Mouse (Mus musculus): ENCODE measurements at regions not wholly inside any gene's neighbourhood (a gene's known extent, or its start where the extent isn't known, plus 50 kb on each side); places are given as distances from the start of the nearest gene placed in this dataset.

DNA sequence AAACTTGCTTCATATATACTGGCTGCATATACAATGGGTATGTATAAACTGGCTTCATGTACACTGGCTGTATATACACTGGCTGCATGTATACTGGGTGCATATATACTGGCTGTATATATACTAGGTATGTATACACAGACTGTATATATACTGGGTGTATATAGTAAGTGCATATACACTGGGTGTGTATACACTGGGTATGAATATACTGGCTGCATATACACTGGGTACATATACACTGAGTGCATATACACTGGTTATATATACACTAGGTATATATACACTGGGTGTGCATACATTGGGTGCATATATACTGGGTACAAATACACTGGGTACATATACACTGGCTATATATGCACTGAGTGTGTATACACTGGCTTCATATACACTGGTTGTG, 196.9 kb upstream of the Fam241a start:
- no peak for DNase-seq
- TF ChIP-seq POLR2A (IDR thresholded peaks at IDR 0.05; ENCODE audit: borderline replicate concordance, insufficient read depth, low read length) (no peak), CTCF (IDR thresholded peaks at IDR 0.05; ENCODE audit: borderline replicate concordance, insufficient read depth, low read depth, low read length) (no peak)
- no peaks in the 10 kb centered on the region for H3K27me3 ChIP-seq (ENCODE audit: control insufficient read depth, insufficient read depth, low read length)
- no peak overlapping the region for H3K27ac ChIP-seq (ENCODE audit: insufficient read depth, low read length)
- no peak overlapping the region for H3K4me3 ChIP-seq (replicated peaks; ENCODE audit: insufficient read depth, low read depth, low read length)
- no peaks in the 10 kb centered on the region for H3K4me1 ChIP-seq (ENCODE audit: control insufficient read depth, insufficient read depth, low read length)

DNA sequence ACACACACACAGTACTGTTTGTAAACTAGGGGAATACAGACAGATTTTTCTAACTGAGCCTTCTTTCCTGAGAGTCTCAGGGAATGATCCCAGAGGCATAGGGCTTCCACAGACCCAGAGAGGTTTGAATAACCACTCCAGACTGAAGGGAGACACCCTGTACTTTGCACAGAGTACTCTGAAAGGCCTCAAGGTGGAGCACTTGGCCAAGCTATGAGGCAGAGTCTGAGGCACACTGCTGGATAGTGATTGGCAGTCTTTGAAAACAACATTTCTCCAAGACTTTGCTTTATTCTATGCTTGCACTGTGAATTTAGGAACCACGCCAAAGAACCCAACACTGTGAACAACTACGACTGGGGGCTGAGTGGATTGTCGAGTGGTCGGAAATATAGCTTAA, 192.1 kb upstream of the Fam241a start:
- 17% methylated on average over 4 of the region's 4 CpGs for WGBS
- Histone ChIP-seq H3K27me3 (ENCODE audit: control insufficient read depth, insufficient read depth, low read length) (no peaks in the 10 kb centered on the region), H3K4me1 (ENCODE audit: control insufficient read depth, insufficient read depth, low read length) (no peaks in the 10 kb centered on the region)

DNA sequence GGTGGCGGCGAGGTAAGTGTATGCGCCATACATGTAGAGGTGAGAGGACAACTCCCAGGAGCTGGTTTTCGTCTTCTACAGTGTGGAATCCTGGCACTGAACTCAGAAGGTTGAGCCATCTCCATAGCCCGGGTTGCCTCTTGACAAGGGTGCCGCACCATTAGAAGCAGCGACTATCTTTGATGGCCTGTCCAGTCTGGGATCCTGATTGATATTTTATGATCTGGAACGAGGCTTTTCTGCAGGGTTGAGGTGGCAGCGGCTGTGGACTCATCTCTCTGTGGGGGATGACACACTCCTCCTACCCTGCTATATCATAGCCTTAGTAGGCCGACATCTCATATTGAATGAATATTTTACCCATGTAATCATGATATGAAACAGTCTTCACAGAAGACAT, 191.0 kb upstream of the Fam241a start:
- TF ChIP-seq POLR2A (IDR thresholded peaks at IDR 0.05; ENCODE audit: borderline replicate concordance, insufficient read depth, low read length) (no peak), CTCF (IDR thresholded peaks at IDR 0.05; ENCODE audit: borderline replicate concordance, insufficient read depth, low read depth, low read length) (no peak)
- Histone ChIP-seq H3K4me3 (replicated peaks; ENCODE audit: insufficient read depth, low read depth, low read length) (no peak overlapping the region), H3K27me3 (ENCODE audit: control insufficient read depth, insufficient read depth, low read length) (no peaks in the 10 kb centered on the region), H3K4me1 (ENCODE audit: control insufficient read depth, insufficient read depth, low read length) (no peaks in the 10 kb centered on the region), H3K27ac (ENCODE audit: insufficient read depth, low read length) (no peak overlapping the region)
- DNase-seq = no peak
- 82% methylated on average over 10 of the region's 10 CpGs for WGBS

More for the DNA sequence above, 192.1 kb upstream of the Fam241a start:
- Histone ChIP-seq H3K4me3 (replicated peaks; ENCODE audit: insufficient read depth, low read depth, low read length) (no peak overlapping the region), H3K27ac (ENCODE audit: insufficient read depth, low read length) (no peak overlapping the region)
- TF ChIP-seq POLR2A (IDR thresholded peaks at IDR 0.05; ENCODE audit: borderline replicate concordance, insufficient read depth, low read length) (no peak), CTCF (IDR thresholded peaks at IDR 0.05; ENCODE audit: borderline replicate concordance, insufficient read depth, low read depth, low read length) (peak; percentile 34; the same call in 1 of the 2 replicates)
- no peak for DNase-seq

DNA sequence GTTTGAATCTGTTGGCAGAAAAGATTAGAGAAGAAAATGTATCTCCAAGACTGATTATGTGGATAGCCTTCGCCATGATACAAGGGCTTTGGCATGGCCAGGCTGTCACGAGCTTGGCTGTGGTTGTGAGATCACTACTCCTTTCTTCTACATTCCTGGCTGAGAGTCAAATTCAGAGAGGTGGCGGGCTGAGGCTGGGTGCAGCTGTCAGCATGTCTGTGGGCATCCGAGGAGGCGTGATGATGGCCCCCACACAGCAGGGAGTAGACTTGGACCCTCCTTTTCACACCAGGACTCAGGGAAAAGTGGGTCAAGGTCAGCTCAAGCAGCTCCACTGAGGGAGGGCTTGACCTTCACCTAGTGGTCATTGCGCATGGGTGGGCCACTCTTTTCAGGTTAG, 186.3 kb upstream of the Fam241a start:
- DNase-seq = no peak
- no peaks in the 10 kb centered on the region for H3K27me3 ChIP-seq (ENCODE audit: control insufficient read depth, insufficient read depth, low read length)
- TF ChIP-seq CTCF (IDR thresholded peaks at IDR 0.05; ENCODE audit: borderline replicate concordance, insufficient read depth, low read depth, low read length) (no peak), POLR2A (IDR thresholded peaks at IDR 0.05; ENCODE audit: borderline replicate concordance, insufficient read depth, low read length) (no peak)
- no peak overlapping the region for H3K4me3 ChIP-seq (replicated peaks; ENCODE audit: insufficient read depth, low read depth, low read length)
- H3K4me1 ChIP-seq (ENCODE audit: control insufficient read depth, insufficient read depth, low read length) = no peaks in the 10 kb centered on the region
- no peak overlapping the region for H3K27ac ChIP-seq (ENCODE audit: insufficient read depth, low read length)
- 26% methylated on average over 6 of the region's 6 CpGs for WGBS

DNA sequence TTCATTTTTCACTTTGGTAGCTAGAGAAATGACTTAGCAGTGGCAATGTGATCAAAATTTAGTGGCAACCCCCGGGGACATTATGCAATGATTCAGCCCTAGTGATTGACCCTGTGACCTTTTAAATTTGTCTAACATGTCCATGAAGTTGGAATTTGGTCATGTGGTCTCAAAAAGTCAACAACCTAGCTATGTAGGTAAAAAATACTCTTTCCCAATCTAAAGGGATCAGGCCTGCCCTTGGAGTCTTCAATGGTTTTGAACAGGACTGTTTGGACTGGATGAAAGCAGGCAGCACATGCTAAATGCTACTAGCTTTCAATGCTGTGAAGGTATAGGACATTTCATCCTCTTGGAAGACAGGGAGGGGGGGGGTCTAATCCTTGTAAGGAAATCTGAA, 185.3 kb upstream of the Fam241a start:
- TF ChIP-seq CTCF (IDR thresholded peaks at IDR 0.05; ENCODE audit: borderline replicate concordance, insufficient read depth, low read depth, low read length) (no peak), POLR2A (IDR thresholded peaks at IDR 0.05; ENCODE audit: borderline replicate concordance, insufficient read depth, low read length) (no peak)

DNA sequence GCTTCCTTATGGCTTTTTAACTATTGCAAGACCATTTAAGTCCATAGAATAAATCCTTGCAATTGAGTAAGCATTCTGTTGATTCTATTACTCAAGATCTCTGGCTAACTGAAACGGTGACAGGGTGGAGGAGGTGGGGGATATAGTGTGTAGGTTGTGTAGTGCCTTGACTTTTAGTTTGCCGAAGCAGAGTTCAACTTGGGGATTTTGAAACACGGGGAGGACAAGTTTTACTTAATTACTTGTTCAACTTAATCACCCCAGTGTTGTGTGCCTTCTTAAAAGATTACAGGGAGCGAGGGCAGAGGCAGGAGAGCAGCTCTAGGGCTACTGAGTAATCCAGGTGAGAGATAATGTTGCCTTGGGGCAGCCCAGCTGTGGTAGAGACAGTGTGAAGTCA, 171.7 kb upstream of the Fam241a start:
- no peaks in the 10 kb centered on the region for H3K4me1 ChIP-seq (ENCODE audit: control insufficient read depth, insufficient read depth, low read length)
- 76% methylated on average over 4 of the region's 4 CpGs for WGBS

More for the DNA sequence above, 185.3 kb upstream of the Fam241a start:
- H3K27ac ChIP-seq (ENCODE audit: insufficient read depth, low read length) = no peak overlapping the region
- H3K27me3 ChIP-seq (ENCODE audit: control insufficient read depth, insufficient read depth, low read length) = no peaks in the 10 kb centered on the region
- WGBS = 73% methylated on average over 1 of the region's 1 CpGs
- no peak overlapping the region for H3K4me3 ChIP-seq (replicated peaks; ENCODE audit: insufficient read depth, low read depth, low read length)
- H3K4me1 ChIP-seq (ENCODE audit: control insufficient read depth, insufficient read depth, low read length) = no peaks in the 10 kb centered on the region
- no peak for DNase-seq

DNA sequence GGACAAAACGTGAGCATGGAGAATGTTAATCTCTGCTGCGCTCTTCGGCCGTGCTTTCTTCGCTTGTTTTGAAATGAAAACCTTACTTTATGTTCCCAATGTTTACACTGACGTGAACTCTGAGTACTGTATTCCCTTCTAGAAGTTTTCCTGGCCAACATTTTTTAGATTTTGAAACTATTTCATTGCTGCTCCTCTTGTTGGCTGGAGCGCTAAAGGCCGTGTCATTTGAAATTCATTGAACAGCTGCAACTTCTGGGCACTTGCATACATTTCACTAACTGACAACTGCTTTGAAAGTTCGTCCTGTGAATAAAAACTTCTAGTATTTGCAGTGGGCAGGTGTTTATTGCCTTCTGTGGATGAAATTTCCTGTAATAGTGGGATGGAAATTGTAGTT, 157.9 kb upstream of the Fam241a start:
- no peak for DNase-seq
- TF ChIP-seq POLR2A (IDR thresholded peaks at IDR 0.05; ENCODE audit: borderline replicate concordance, insufficient read depth, low read length) (no peak), CTCF (IDR thresholded peaks at IDR 0.05; ENCODE audit: borderline replicate concordance, insufficient read depth, low read depth, low read length) (no peak)
- no peak overlapping the region for H3K27ac ChIP-seq (ENCODE audit: insufficient read depth, low read length)
- no peaks in the 10 kb centered on the region for H3K4me1 ChIP-seq (ENCODE audit: control insufficient read depth, insufficient read depth, low read length)
- WGBS = 62% methylated on average over 9 of the region's 9 CpGs
- H3K27me3 ChIP-seq (ENCODE audit: control insufficient read depth, insufficient read depth, low read length) = no peaks in the 10 kb centered on the region
- H3K4me3 ChIP-seq (replicated peaks; ENCODE audit: insufficient read depth, low read depth, low read length) = no peak overlapping the region

More for the DNA sequence above, 171.7 kb upstream of the Fam241a start:
- TF ChIP-seq CTCF (IDR thresholded peaks at IDR 0.05; ENCODE audit: borderline replicate concordance, insufficient read depth, low read depth, low read length) (no peak), POLR2A (IDR thresholded peaks at IDR 0.05; ENCODE audit: borderline replicate concordance, insufficient read depth, low read length) (no peak)
- Histone ChIP-seq H3K4me3 (replicated peaks; ENCODE audit: insufficient read depth, low read depth, low read length) (no peak overlapping the region), H3K27me3 (ENCODE audit: control insufficient read depth, insufficient read depth, low read length) (no peaks in the 10 kb centered on the region), H3K27ac (ENCODE audit: insufficient read depth, low read length) (no peak overlapping the region)
- no peak for DNase-seq

DNA sequence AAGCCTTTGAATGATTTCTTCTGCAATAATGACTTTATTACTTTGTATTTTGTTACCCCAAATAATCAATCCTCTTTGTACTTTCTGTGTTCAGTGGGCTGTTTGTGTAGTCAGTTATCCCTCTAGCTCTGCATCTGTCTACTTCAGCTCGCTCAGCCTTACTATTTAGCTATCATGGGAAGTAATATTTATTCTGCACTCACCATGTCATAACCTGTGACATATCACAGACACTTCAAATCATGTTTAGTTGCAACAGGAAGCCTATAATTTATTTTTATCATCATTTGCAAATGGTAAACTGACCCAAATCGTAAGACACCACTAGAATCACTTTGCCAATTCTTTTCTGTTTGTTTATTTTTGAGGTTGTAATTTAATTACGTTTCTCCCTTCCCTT, 147.6 kb upstream of the Fam241a start:
- no peaks in the 10 kb centered on the region for H3K27me3 ChIP-seq (ENCODE audit: control insufficient read depth, insufficient read depth, low read length)
- no peaks in the 10 kb centered on the region for H3K4me1 ChIP-seq (ENCODE audit: control insufficient read depth, insufficient read depth, low read length)
- H3K27ac ChIP-seq (ENCODE audit: insufficient read depth, low read length) = no peak overlapping the region
- DNase-seq = no peak
- H3K4me3 ChIP-seq (replicated peaks; ENCODE audit: insufficient read depth, low read depth, low read length) = no peak overlapping the region
- WGBS = 91% methylated on average over 3 of the region's 3 CpGs
- TF ChIP-seq POLR2A (IDR thresholded peaks at IDR 0.05; ENCODE audit: borderline replicate concordance, insufficient read depth, low read length) (no peak), CTCF (IDR thresholded peaks at IDR 0.05; ENCODE audit: borderline replicate concordance, insufficient read depth, low read depth, low read length) (no peak)
